8 mouse cellular contexts compared by ENCODE assay signal in the genomic region with DNA sequence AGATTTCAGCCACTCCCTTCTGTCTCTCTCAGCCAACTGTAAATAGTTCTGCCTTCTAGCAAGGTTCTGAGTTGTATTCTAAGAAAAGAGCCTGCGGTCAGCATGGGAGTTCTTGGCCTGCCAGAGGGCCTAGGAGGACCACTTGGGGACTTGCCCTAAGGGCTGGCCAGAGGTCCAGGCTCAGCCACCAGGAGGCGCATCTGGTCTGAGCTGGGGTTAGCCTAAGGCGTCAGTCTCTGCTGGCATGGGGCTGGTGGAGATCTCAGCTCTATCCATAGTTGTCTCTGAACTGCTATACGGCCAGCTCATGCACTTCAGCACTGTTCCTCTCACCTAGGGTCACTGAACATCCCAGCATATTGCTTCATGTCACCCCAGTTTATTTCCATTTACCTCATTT. TPM values are rescaled to one million over a fixed set of nuclear protein-coding genes. Genes with fewer than 3 reads are reported as not detected.
A peak's percentile ranks its signal among the peaks of the same experiment; 100 is the strongest.
DNase-seq lines count a peak whose midpoint lies in the region; ATAC-seq and TF ChIP-seq lines count a peak whose summit lies in the region.

No protein-coding gene starts in this region.

- no peak overlapping the region for H3K27ac ChIP-seq in heart, postnatal 0 days (ENCODE audit: low read depth)

- H3K36me3 ChIP-seq in heart, postnatal 0 days (replicated peaks; ENCODE audit: control insufficient read depth, insufficient read depth, low read length), result no peaks in the 10 kb centered on the region

- no peaks in the 10 kb centered on the region for H3K4me1 ChIP-seq in heart, postnatal 0 days (ENCODE audit: control insufficient read depth, insufficient read depth)

- peak; percentile 49 for TF ChIP-seq CTCF in heart, postnatal 0 days (IDR thresholded peaks at IDR 0.05; ENCODE audit: low read depth)

- H3K9me3 ChIP-seq in heart, postnatal 0 days (replicated peaks; ENCODE audit: control insufficient read depth, low read length), result no peaks in the 10 kb centered on the region

- no peaks in the 10 kb centered on the region for H3K27me3 ChIP-seq in heart, postnatal 0 days (ENCODE audit: control insufficient read depth, insufficient read depth, low read length)

- no peak for DNase-seq in heart, postnatal 0 days (ENCODE audit: low spot score)
- no peak for DNase-seq in heart, adult 9 months (ENCODE audit: low spot score in 2 of 2)
- DNase-seq in urinary bladder, postnatal 25 days (ENCODE audit: low spot score), result peak; percentile 50
- no peak for DNase-seq in urinary bladder, adult 2 months (ENCODE audit: low spot score)
- peak; percentile 59 for DNase-seq in embryo, embryonic 10.5 days (ENCODE audit: low spot score)
- DNase-seq in lung, postnatal 14 days, result peak; percentile 61
- DNase-seq in layer of hippocampus, postnatal 14 days (ENCODE audit: low spot score in 2 of 2), result no peak
- DNase-seq in urinary bladder, postnatal 10 days (ENCODE audit: low spot score), result no peak

- no peak overlapping the region for H3K4me3 ChIP-seq in heart, postnatal 0 days (ENCODE audit: low read depth, low read length)

- H3K4me2 ChIP-seq in heart, postnatal 0 days (ENCODE audit: low read depth, low read length), result no peak overlapping the region

- no peak for TF ChIP-seq EP300 in heart, postnatal 0 days (IDR thresholded peaks at IDR 0.05; ENCODE audit: low read depth)

- ATAC-seq in heart, postnatal 0 days (ENCODE audit: insufficient read depth, low read depth), result peak; percentile 57; the same call in 1 of the 2 replicates

- H3K9ac ChIP-seq in heart, postnatal 0 days (replicated peaks; ENCODE audit: low read depth, low read length), result no peak overlapping the region

- 35% methylated on average over 4 of the region's 4 CpGs for WGBS in heart, postnatal 0 days

RNA-seq across cellular contexts. Expression of a gene that starts 30.3 kb away (rescaled TPM):
- total RNA-seq in heart, postnatal 0 days (2014; rRNA removed; ENCODE audit: low replicate concordance), result 6.8 and 20.6 TPM in 2 replicates
- polyA plus RNA-seq in heart, postnatal 0 days (2015; fragmentation: Nextera tagmentation; extraction: Ambion mirVana), result 5.4 and 6.9 TPM in 2 replicates
- polyA plus RNA-seq in urinary bladder, adult 2 months (2012; rRNA removed), result 43.2 and 60.5 TPM in 2 replicates
- total RNA-seq in layer of hippocampus, postnatal 14 days (2021), result 10 to 100 TPM; 58.1 to 58.9 TPM

RNA-seq across cellular contexts. Expression of a gene that starts 54.8 kb away (rescaled TPM):
- not detected in 2 replicates for total RNA-seq in heart, postnatal 0 days (2014; rRNA removed; ENCODE audit: low replicate concordance)
- polyA plus RNA-seq in heart, postnatal 0 days (2015; fragmentation: Nextera tagmentation; extraction: Ambion mirVana), result not detected in 2 replicates
- polyA plus RNA-seq in urinary bladder, adult 2 months (2012; rRNA removed), result 0.03 TPM in 1 of 2 replicates, not detected in the other
- not detected for total RNA-seq in layer of hippocampus, postnatal 14 days (2021)

Comparison
In these comparisons a context has a peak if more than half of its experiments do, and no peak if none do; other contexts are left out.
1. DNase-seq: peak in urinary bladder, postnatal 25 days (single experiment), embryo, embryonic 10.5 days (single experiment) and lung, postnatal 14 days (single experiment); none in heart, postnatal 0 days (single experiment), heart, adult 9 months (0 of 2), urinary bladder, adult 2 months (single experiment), layer of hippocampus, postnatal 14 days (0 of 2) and urinary bladder, postnatal 10 days (single experiment).